Mouse (Mus musculus): ENCODE measurements around the gene Dusp8.

- no peak for TF ChIP-seq CTCF (IDR thresholded peaks at IDR 0.05; ENCODE audit: control insufficient read depth, insufficient read depth, low read length)
- no peak for TF ChIP-seq POLR2A (IDR thresholded peaks at IDR 0.05; ENCODE audit: borderline replicate concordance, control insufficient read depth, low read depth, low read length)
Observed at GRCm38 (mm10) chr7:142080876-142081275, 14.8 kb downstream of the Dusp8 start.
